Mouse (Mus musculus): ENCODE data around the gene Zswim3. TPM values are rescaled to one million over a fixed set of nuclear protein-coding genes. Genes with fewer than 3 reads are reported as not detected.

Zswim3 gene
- polyA plus RNA-seq (2012; rRNA removed) = 7.2 and 7.6 TPM in 2 replicates

- H3K4me3 ChIP-seq (ENCODE audit: insufficient read depth, low read length) = peak within 1 kb of the TSS; percentile 84
- TF ChIP-seq CTCF (IDR thresholded peaks at IDR 0.05; ENCODE audit: extremely low read depth, insufficient read depth, low read length) = no peak
- TF ChIP-seq POLR2A (IDR thresholded peaks at IDR 0.05; ENCODE audit: extremely low read depth, insufficient read depth, low read length) = peak; percentile 98
- H3K4me1 ChIP-seq (ENCODE audit: control insufficient read depth, insufficient read depth, low read length) = peaks cover 3% of the 10 kb centered on the region
- H3K27ac ChIP-seq (ENCODE audit: insufficient read depth, low read length) = no peak within 1 kb of the TSS
These were observed at the start of gene Zswim3, which contains the start of gene Acot8 for GRCm38 (mm10) chr2:164804533-164805331. TSS of gene Zswim3 (plus strand) at chr2:164805098. TSS of gene Acot8 (minus strand) at chr2:164804882.

DNA sequence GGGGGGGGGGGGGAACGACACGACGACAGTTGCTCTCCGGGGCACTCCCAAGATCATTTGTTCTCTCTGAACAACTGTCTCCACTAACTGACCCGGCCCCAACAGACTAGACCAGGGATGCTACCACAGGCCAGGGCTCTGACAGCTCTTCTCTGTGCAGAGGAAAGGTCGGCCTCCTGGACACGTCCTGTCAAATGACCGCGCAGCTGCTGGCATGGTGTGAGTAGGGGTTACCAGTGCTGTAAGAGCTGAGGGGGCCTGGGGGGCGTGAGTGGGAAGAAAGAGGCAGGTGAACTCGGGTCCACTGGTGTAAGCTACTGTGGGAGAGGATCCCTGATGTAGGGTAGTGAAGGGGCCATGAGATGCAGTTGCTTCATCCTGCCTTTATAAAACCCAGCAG, 47.1 kb upstream of the Zswim3 start:
- Histone ChIP-seq H3K27ac (ENCODE audit: insufficient read depth, low read length) (no peak overlapping the region), H3K4me1 (ENCODE audit: control insufficient read depth, insufficient read depth, low read length) (no peaks in the 10 kb centered on the region), H3K4me3 (ENCODE audit: insufficient read depth, low read length) (no peak overlapping the region)
- no peak for TF ChIP-seq CTCF (IDR thresholded peaks at IDR 0.05; ENCODE audit: extremely low read depth, insufficient read depth, low read length)
- no peak for TF ChIP-seq POLR2A (IDR thresholded peaks at IDR 0.05; ENCODE audit: extremely low read depth, insufficient read depth, low read length)

DNA sequence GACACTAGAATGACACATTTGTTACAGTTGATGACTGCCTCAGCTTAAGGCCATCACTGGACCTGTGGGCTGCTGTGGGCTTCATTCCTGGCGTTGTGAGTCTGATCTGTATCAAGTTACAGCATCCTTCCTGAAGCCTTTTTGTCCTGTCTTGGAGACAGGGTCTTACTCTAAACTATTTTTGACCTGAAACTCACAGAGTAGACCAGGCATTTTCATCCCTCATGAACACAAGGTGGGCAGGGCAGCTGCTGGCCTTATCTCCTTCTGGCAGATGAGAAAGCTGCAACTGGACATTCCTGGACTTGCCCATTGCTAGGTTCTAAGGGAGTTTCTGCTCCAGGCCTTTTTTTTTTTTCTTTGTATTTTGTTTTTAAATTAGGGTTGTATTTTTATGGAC, 46.2 kb upstream of the Zswim3 start:
- Histone ChIP-seq H3K27ac (ENCODE audit: insufficient read depth, low read length) (no peak overlapping the region), H3K4me1 (ENCODE audit: control insufficient read depth, insufficient read depth, low read length) (no peaks in the 10 kb centered on the region)

DNA sequence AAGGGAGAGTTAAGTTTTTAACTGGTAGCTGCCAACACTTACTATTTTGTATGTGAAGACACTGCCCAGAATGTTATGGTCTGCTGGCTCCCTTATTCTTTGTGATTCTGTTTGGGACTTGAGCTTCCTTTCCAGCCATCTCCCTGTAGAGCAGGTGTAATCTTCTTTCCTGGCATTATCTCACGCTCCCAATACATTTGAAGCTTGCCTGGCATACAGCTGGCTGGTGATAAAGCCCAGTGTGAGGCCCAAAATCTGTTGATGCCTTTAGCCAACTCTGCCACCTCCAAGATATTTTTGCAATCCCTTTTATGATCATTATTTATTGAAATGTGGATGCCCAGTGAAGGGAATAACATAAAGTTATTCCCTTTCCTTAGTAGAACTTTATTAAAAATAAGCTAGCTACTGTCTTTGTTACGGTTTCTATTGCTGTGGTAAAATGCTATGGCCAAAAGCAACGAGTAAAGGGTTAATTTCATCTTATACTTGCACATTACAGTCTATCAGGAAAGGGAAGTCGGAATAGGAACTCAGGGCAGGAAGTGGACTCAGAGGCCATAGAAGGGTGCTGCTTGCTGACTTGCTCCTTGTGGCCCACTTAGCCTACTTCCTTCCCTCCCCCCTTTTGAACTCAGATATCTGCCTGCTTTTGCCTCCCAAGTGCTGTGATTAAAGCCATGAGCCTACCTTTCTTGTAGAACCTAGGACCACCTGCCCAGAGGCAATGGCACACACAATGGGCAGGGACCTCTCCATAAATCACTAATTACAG, 44.7 kb upstream of the Zswim3 start:
- Histone ChIP-seq H3K27ac (ENCODE audit: insufficient read depth, low read length) (no peak overlapping the region), H3K4me3 (ENCODE audit: insufficient read depth, low read length) (no peak overlapping the region), H3K4me1 (ENCODE audit: control insufficient read depth, insufficient read depth, low read length) (no peaks in the 10 kb centered on the region)
- no peak for TF ChIP-seq CTCF (IDR thresholded peaks at IDR 0.05; ENCODE audit: extremely low read depth, insufficient read depth, low read length)
- TF ChIP-seq POLR2A (IDR thresholded peaks at IDR 0.05; ENCODE audit: extremely low read depth, insufficient read depth, low read length) = no peak

More for the DNA sequence above, 46.2 kb upstream of the Zswim3 start:
- TF ChIP-seq POLR2A (IDR thresholded peaks at IDR 0.05; ENCODE audit: extremely low read depth, insufficient read depth, low read length) (no peak), CTCF (IDR thresholded peaks at IDR 0.05; ENCODE audit: extremely low read depth, insufficient read depth, low read length) (no peak)
- no peak overlapping the region for H3K4me3 ChIP-seq (ENCODE audit: insufficient read depth, low read length)

DNA sequence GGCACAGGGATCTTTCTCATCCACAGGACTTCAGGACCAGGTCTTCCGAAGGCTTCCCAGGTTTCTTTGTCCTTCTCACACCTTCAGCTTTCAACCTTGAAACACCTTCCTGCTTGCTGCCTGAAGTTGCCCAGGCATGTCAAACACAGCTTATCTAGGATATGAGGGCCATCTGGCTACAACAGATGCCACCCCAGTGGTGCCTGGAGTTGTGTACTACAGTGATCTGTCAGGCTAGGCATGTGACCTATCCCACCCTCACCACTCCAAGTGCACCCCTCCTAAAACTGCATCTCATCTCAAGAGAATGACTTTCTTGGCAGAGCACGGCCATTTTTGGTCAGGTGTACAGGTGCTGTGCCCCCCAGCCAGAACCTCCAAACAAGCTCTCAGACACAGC, 43.4 kb upstream of the Zswim3 start:
- Histone ChIP-seq H3K4me1 (ENCODE audit: control insufficient read depth, insufficient read depth, low read length) (no peaks in the 10 kb centered on the region), H3K27ac (ENCODE audit: insufficient read depth, low read length) (no peak overlapping the region), H3K4me3 (ENCODE audit: insufficient read depth, low read length) (no peak overlapping the region)
- TF ChIP-seq POLR2A (IDR thresholded peaks at IDR 0.05; ENCODE audit: extremely low read depth, insufficient read depth, low read length) = no peak
- no peak for TF ChIP-seq CTCF (IDR thresholded peaks at IDR 0.05; ENCODE audit: extremely low read depth, insufficient read depth, low read length)

GRCm38 (mm10) chr2:164761971-164762370, 42.9 kb upstream of the Zswim3 start:
- Histone ChIP-seq H3K27ac (ENCODE audit: insufficient read depth, low read length) (no peak overlapping the region), H3K4me1 (ENCODE audit: control insufficient read depth, insufficient read depth, low read length) (no peaks in the 10 kb centered on the region), H3K4me3 (ENCODE audit: insufficient read depth, low read length) (no peak overlapping the region)
- no peak for TF ChIP-seq CTCF (IDR thresholded peaks at IDR 0.05; ENCODE audit: extremely low read depth, insufficient read depth, low read length)
- TF ChIP-seq POLR2A (IDR thresholded peaks at IDR 0.05; ENCODE audit: extremely low read depth, insufficient read depth, low read length) = no peak

DNA sequence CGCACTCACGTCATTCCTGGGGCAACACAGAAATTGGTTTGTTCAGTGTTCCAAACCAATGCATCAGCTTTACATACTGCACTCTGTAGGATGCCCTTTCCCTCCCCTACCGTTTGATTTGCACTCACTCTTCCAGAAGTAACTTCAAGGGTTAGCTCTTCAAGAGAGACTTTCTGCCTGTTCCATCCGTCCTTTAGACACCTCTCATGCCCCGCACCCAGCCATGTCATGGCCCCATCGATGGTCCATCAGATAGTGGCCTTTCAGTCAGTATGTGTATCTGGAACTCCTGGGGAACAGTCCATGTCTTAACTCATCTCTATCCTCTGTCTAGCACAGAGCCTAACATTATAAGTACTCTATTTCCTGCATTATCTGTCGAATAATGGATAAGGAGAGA, 42.3 kb upstream of the Zswim3 start:
- TF ChIP-seq POLR2A (IDR thresholded peaks at IDR 0.05; ENCODE audit: extremely low read depth, insufficient read depth, low read length) (no peak), CTCF (IDR thresholded peaks at IDR 0.05; ENCODE audit: extremely low read depth, insufficient read depth, low read length) (no peak)
- Histone ChIP-seq H3K4me1 (ENCODE audit: control insufficient read depth, insufficient read depth, low read length) (no peaks in the 10 kb centered on the region), H3K27ac (ENCODE audit: insufficient read depth, low read length) (no peak overlapping the region), H3K4me3 (ENCODE audit: insufficient read depth, low read length) (no peak overlapping the region)

- TF ChIP-seq CTCF (IDR thresholded peaks at IDR 0.05; ENCODE audit: extremely low read depth, insufficient read depth, low read length) (no peak), POLR2A (IDR thresholded peaks at IDR 0.05; ENCODE audit: extremely low read depth, insufficient read depth, low read length) (no peak)
- no peak overlapping the region for H3K4me3 ChIP-seq (ENCODE audit: insufficient read depth, low read length)
- no peaks in the 10 kb centered on the region for H3K4me1 ChIP-seq (ENCODE audit: control insufficient read depth, insufficient read depth, low read length)
- H3K27ac ChIP-seq (ENCODE audit: insufficient read depth, low read length) = no peak overlapping the region
These were observed 39.1 kb upstream of the Zswim3 start for GRCm38 (mm10) chr2:164765841-164766240.

- Histone ChIP-seq H3K27ac (ENCODE audit: insufficient read depth, low read length) (no peak overlapping the region), H3K4me1 (ENCODE audit: control insufficient read depth, insufficient read depth, low read length) (no peaks in the 10 kb centered on the region), H3K4me3 (ENCODE audit: insufficient read depth, low read length) (no peak overlapping the region)
- TF ChIP-seq POLR2A (IDR thresholded peaks at IDR 0.05; ENCODE audit: extremely low read depth, insufficient read depth, low read length) (no peak), CTCF (IDR thresholded peaks at IDR 0.05; ENCODE audit: extremely low read depth, insufficient read depth, low read length) (no peak)
These were observed 36.9 kb upstream of the Zswim3 start for GRCm38 (mm10) chr2:164767812-164768540.

All from cortical plate, adult 2 months (tissue).